Mouse (Mus musculus) G1E (cell line): Measurements from ENCODE around the gene Plac1.

Experiments
- CTCF ChIP-seq: IDR thresholded peaks from 2 replicates; pipeline ENCODE4 v1.5.1; 2012; ENCODE audit warnings: low read depth, low read length, inconsistent platforms, mixed read lengths
- GATA1 ChIP-seq: IDR thresholded peaks from 2 replicates; pipeline ENCODE4 v1.6.1; 2012; ENCODE audit warnings: borderline replicate concordance, low read length, inconsistent platforms, mixed read lengths
- GATA2 ChIP-seq: IDR thresholded peaks from 2 replicates; pipeline ENCODE4 v1.6.1; 2012; ENCODE audit warnings: low read depth, low read length, inconsistent platforms, borderline replicate concordance
- POLR2AphosphoS5 ChIP-seq: IDR thresholded peaks from 2 replicates; pipeline ENCODE4 v1.6.1; 2012; ENCODE audit warnings: low read depth, low read length, inconsistent platforms; ENCODE audit not compliant: insufficient replicate concordance
- TAL1 ChIP-seq: conservative IDR thresholded peaks from 2 replicates; pipeline ENCODE4 v1.6.1; 2012; ENCODE audit warnings: low read depth, low read length, inconsistent platforms, mixed read lengths

DNA sequence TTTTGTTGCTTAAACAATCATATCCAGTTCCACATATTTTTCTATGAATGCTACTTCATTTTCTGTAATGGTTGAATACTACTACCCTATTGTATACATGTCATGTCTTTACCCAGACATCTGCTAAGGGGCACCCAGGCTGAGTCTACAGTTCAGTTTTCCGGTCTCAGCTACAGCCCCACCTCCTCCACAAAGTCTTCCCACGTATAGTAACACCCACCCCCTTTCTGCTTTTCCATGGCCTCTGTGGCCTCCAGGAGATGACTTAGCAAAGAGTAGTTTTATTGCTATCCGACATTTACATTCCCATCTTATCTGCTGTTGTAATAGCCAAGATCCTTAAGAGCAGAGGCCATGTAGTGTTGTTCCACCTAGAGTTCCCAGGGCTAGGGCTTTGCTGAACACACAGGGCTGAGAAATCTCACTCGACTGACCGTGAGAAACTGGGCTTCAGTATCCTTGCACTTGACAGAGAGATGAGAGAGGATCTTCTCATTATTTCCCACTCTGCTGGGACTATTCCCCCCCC, 93.5 kb downstream of the Plac1 start:
- no peak for TF ChIP-seq CTCF
- TF ChIP-seq POLR2AphosphoS5, result no peak
- TF ChIP-seq GATA2, result no peak
- TF ChIP-seq GATA1, result no peak
- no peak for TF ChIP-seq TAL1
